In the genomic region with DNA sequence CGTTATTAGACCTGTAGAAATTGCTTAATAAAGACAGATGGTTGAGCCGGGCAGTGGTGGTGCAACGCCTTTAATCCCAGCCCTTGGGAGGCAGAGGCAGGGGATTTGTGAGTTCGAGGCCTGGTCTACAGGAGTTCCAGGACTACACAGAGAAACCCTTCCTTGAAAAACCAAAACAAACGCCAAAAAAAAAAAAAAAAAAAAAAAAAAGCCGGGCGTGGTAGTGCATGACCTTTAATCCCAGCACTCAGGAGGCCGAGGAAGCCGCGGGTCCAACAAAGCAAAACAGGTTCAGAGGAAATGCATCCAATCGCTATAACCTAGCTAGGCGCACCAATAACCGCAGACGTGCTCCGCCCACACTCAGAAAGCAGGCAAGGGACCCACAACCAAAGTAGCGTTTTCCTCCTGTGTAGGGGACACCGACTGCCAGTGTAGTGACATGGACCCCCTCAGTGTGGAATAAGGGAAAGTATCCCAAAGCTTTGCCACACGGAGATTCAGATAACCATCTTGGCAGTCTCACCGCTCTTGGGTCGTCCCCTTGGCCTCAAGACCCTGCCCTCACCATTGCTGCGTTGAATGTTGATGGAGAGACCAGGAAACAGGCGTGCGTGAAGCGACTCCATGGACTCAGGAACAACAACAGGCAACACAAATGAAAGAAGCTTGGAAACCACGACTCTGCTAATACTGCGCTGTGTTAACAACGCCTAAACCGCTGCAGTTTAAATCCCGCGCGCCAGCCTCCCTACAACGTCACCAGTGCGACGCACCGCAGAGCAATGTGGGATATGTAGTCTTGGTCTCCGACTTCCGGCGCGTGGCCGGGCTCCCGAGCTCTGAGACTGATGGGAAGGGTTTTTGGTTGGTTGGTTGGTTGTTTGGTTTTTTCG, we compare ENCODE assay signal across 8 mouse cellular contexts. TPM values are rescaled to one million over a fixed set of nuclear protein-coding genes. Genes with fewer than 3 reads are reported as not detected.
DNase-seq lines count a peak whose midpoint lies in the region; ATAC-seq and TF ChIP-seq lines count a peak whose summit lies in the region.

A gene (minus strand): TSS at position 777 of the 896 bp plus-strand sequence.

- H3K9ac ChIP-seq in CH12.LX (ENCODE audit: insufficient read depth, low read depth), result peak within 1 kb of the TSS; percentile 80
- H3K9ac ChIP-seq in forebrain, embryonic 12.5 days, result peak within 1 kb of the TSS; percentile 71
- peak within 1 kb of the TSS; percentile 68 for H3K9ac ChIP-seq in liver, postnatal 0 days (replicated peaks)
- H3K9ac ChIP-seq in neural tube, embryonic 14.5 days (replicated peaks; ENCODE audit: low read depth, low read length), result peak within 1 kb of the TSS; percentile 44

- peak within 1 kb of the TSS; percentile 85 for H3K4me2 ChIP-seq in CH12.LX (ENCODE audit: insufficient read depth, low read depth, poor library complexity, severe bottlenecking)
- H3K4me2 ChIP-seq in forebrain, embryonic 12.5 days, result peak within 1 kb of the TSS; percentile 56
- H3K4me2 ChIP-seq in liver, postnatal 0 days (ENCODE audit: low read depth, low read length), result peak within 1 kb of the TSS; percentile 85
- H3K4me2 ChIP-seq in neural tube, embryonic 14.5 days (ENCODE audit: low read depth, low read length), result peak within 1 kb of the TSS; percentile 87

- in situ Hi-C loops in CH12.LX (cut with MboI; ENCODE audit: low pct_ligation_motif_present, low pct_unique_long_range_greater_than_20kb, low sequenced_read_pairs), result no loop called here

- peak; percentile 97 for ATAC-seq in forebrain, embryonic 12.5 days (ENCODE audit: low FRiP score)
- ATAC-seq in liver, postnatal 0 days, result peak; percentile 99
- peak; percentile 99 for ATAC-seq in neural tube, embryonic 14.5 days (ENCODE audit: low read depth)

- peak; percentile 92 for DNase-seq in CH12.LX (ENCODE audit: extremely low read depth)
- DNase-seq in c-Kit-positive CD71-positive TER-119-negative erythroid progenitor cells, embryonic 14.5 days (ENCODE audit: low read depth), result peak; percentile 90
- peak; percentile 94 to 96 for DNase-seq in heart, postnatal 10 days
- peak; percentile 58 for DNase-seq in large intestine, adult 2 months (ENCODE audit: low read depth, low spot score)
- peak; percentile 94 for DNase-seq in liver, postnatal 0 days
- DNase-seq in testis, postnatal 10 days (ENCODE audit: low spot score), result peak; percentile 95

- no peak for TF ChIP-seq RAD21 in CH12.LX (IDR thresholded peaks at IDR 0.05; ENCODE audit: low read depth, low read length)

- H3K36me3 ChIP-seq in CH12.LX (replicated peaks in 1 of 2; ENCODE audit: control insufficient read depth in 1 of 2, insufficient read depth in 1 of 2, low read length in 1 of 2), result peaks cover 27 to 29% of the 10 kb centered on the region in 2 experiments
- peaks cover 29% of the 10 kb centered on the region for H3K36me3 ChIP-seq in forebrain, embryonic 12.5 days (replicated peaks)
- H3K36me3 ChIP-seq in liver, postnatal 0 days (replicated peaks; ENCODE audit: insufficient read depth, low read length), result peaks cover 22% of the 10 kb centered on the region
- H3K36me3 ChIP-seq in neural tube, embryonic 14.5 days (ENCODE audit: control insufficient read depth, insufficient read depth, low read length), result no peaks in the 10 kb centered on the region

- H3K27me3 ChIP-seq in CH12.LX (replicated peaks), result no peaks in the 10 kb centered on the region
- 0 out of 2 replicates have a peak, but pooled peaks cover 10% of the 10 kb centered on the region for H3K27me3 ChIP-seq in forebrain, embryonic 12.5 days
- H3K27me3 ChIP-seq in liver, postnatal 0 days (ENCODE audit: insufficient read depth, low read length), result no peaks in the 10 kb centered on the region
- H3K27me3 ChIP-seq in neural tube, embryonic 14.5 days (ENCODE audit: control insufficient read depth, insufficient read depth, low read length), result no peaks in the 10 kb centered on the region

- H3K4me1 ChIP-seq in CH12.LX (ENCODE audit: control insufficient read depth in 1 of 2, insufficient read depth in 2 of 2), result peaks cover 0 to 23% of the 10 kb centered on the region in 2 experiments; a peak in 2 of 4 replicates
- H3K4me1 ChIP-seq in forebrain, embryonic 12.5 days, result peaks cover 13% of the 10 kb centered on the region
- 0 out of 2 replicates have a peak, but pooled peaks cover 5% of the 10 kb centered on the region for H3K4me1 ChIP-seq in liver, postnatal 0 days (ENCODE audit: insufficient read depth)
- H3K4me1 ChIP-seq in neural tube, embryonic 14.5 days (ENCODE audit: control insufficient read depth, insufficient read depth, low read length), result peaks cover 4% of the 10 kb centered on the region; the same call in 1 of the 2 replicates

- peaks cover 21% of the 10 kb centered on the region for H3K79me2 ChIP-seq in CH12.LX (replicated peaks; ENCODE audit: control insufficient read depth, extremely low read depth, insufficient read depth, poor library complexity, severe bottlenecking)

- no peak within 1 kb of the TSS for H3K27ac ChIP-seq in CH12.LX (ENCODE audit: insufficient read depth, low read depth)
- H3K27ac ChIP-seq in forebrain, embryonic 12.5 days, result peak within 1 kb of the TSS; percentile 75
- peak within 1 kb of the TSS; percentile 68; the same call in 1 of the 2 replicates for H3K27ac ChIP-seq in liver, postnatal 0 days (ENCODE audit: low read depth)
- H3K27ac ChIP-seq in neural tube, embryonic 14.5 days (ENCODE audit: low read depth, low read length), result peak within 1 kb of the TSS; percentile 67

- peak within 1 kb of the TSS; percentile 67 to 100 (median 82) for H3K4me3 ChIP-seq in CH12.LX (replicated peaks in 1 of 3; ENCODE audit: low read depth in 2 of 3, low read length in 2 of 3, poor library complexity in 1 of 3)
- H3K4me3 ChIP-seq in forebrain, embryonic 12.5 days (replicated peaks), result peak within 1 kb of the TSS; percentile 72
- peak within 1 kb of the TSS; percentile 74 for H3K4me3 ChIP-seq in liver, postnatal 0 days (ENCODE audit: low read depth, low read length)
- peak within 1 kb of the TSS; percentile 46 for H3K4me3 ChIP-seq in neural tube, embryonic 14.5 days (ENCODE audit: low read depth, low read length)

- peak; percentile 84 for TF ChIP-seq POLR2A in CH12.LX (IDR thresholded peaks at IDR 0.05; ENCODE audit: low read depth, low read length)

- WGBS in forebrain, embryonic 12.5 days, result 1% methylated on average over 42 of the region's 42 CpGs
- 1% methylated on average over 42 of the region's 42 CpGs for WGBS in large intestine, adult 2 months
- WGBS in liver, postnatal 0 days (ENCODE audit: insufficient replicate concordance), result 2% methylated on average over 40 of the region's 42 CpGs
- WGBS in neural tube, embryonic 14.5 days, result 2% methylated on average over 42 of the region's 42 CpGs

- H3K9me3 ChIP-seq in CH12.LX (replicated peaks; ENCODE audit: low read length), result no peaks in the 10 kb centered on the region
- no peaks in the 10 kb centered on the region for H3K9me3 ChIP-seq in forebrain, embryonic 12.5 days
- H3K9me3 ChIP-seq in liver, postnatal 0 days (ENCODE audit: low read length), result no peaks in the 10 kb centered on the region
- H3K9me3 ChIP-seq in neural tube, embryonic 14.5 days (ENCODE audit: control insufficient read depth, low read length), result no peaks in the 10 kb centered on the region

- dilution Hi-C loops in CH12.LX (cut with MboI; ENCODE audit: extremely low pct_ligation_motif_present, extremely low pct_unique_long_range_greater_than_20kb, low sequenced_read_pairs), result no loop called here

- intact Hi-C loops in heart, postnatal 10 days (cut with DNase I), result no loop called here

- TF ChIP-seq CTCF in CH12.LX (conservative IDR thresholded peaks at IDR 0.05 in 1 of 2, IDR thresholded peaks at IDR 0.05 in 1 of 2; ENCODE audit: low read depth in 2 of 2, low read length in 2 of 2), result no peak
- TF ChIP-seq CTCF in liver, postnatal 0 days (IDR thresholded peaks at IDR 0.05; ENCODE audit: low read depth), result no peak

- no peak for TF ChIP-seq EP300 in CH12.LX (IDR thresholded peaks at IDR 0.05; ENCODE audit: low read length)
- peak; percentile 9; the same call in 1 of the 2 replicates for TF ChIP-seq EP300 in liver, postnatal 0 days (IDR thresholded peaks at IDR 0.05; ENCODE audit: low read depth)

TF ChIP-seq in CH12.LX, 34 proteins besides CTCF, POLR2A, EP300 and RAD21 (continues in another document):
- TF ChIP-seq NRF1 (IDR thresholded peaks at IDR 0.05; ENCODE audit: low read depth, low read length), result peak; percentile 41
- peak; percentile 99 for TF ChIP-seq E2F4 (IDR thresholded peaks at IDR 0.05; ENCODE audit: insufficient replicate concordance, low read depth, low read length)
- TF ChIP-seq ZNF384 (IDR thresholded peaks at IDR 0.05; ENCODE audit: low read depth, low read length), result 0 out of 2 replicates have a peak, but pooled peaks have one; percentile 13
- no peak for TF ChIP-seq PAX5 (IDR thresholded peaks at IDR 0.05; ENCODE audit: low read length)
- peak; percentile 81 for TF ChIP-seq MEF2A (IDR thresholded peaks at IDR 0.05; ENCODE audit: borderline replicate concordance, low read depth, low read length)
- TF ChIP-seq MXI1 (IDR thresholded peaks at IDR 0.05; ENCODE audit: low read depth, low read length), result peak; percentile 99
- TF ChIP-seq GABPA (IDR thresholded peaks at IDR 0.05; ENCODE audit: insufficient replicate concordance, low read depth, low read length), result peak; percentile 92; the same call in 1 of the 2 replicates
- peak; percentile 57; the same call in 1 of the 2 replicates for TF ChIP-seq ZMIZ1 (IDR thresholded peaks at IDR 0.05; ENCODE audit: low read depth, low read length)
- TF ChIP-seq USF2 (conservative IDR thresholded peaks at IDR 0.05; ENCODE audit: low read depth, low read length), result no peak
- peak; percentile 64 for TF ChIP-seq NELFE (IDR thresholded peaks at IDR 0.05; ENCODE audit: low read depth, low read length)
- TF ChIP-seq CHD2 (IDR thresholded peaks at IDR 0.05; ENCODE audit: low read length), result peak; percentile 94
- no peak for TF ChIP-seq ZC3H11A (IDR thresholded peaks at IDR 0.05; ENCODE audit: low read depth, low read length)
- TF ChIP-seq JUN (IDR thresholded peaks at IDR 0.05; ENCODE audit: insufficient read depth, low read depth, low read length), result no peak
- TF ChIP-seq TBP (conservative IDR thresholded peaks at IDR 0.05; ENCODE audit: low read depth, low read length), result peak; percentile 72
- no peak for TF ChIP-seq UBTF (IDR thresholded peaks at IDR 0.05; ENCODE audit: low read depth, low read length)
- TF ChIP-seq HCFC1 (IDR thresholded peaks at IDR 0.05; ENCODE audit: low read depth, low read length), result peak; percentile 97
- no peak for TF ChIP-seq MAZ (IDR thresholded peaks at IDR 0.05; ENCODE audit: low read depth, low read length)

RNA-seq across cellular contexts. Expression of the gene that starts here (rescaled TPM):
- 33.9 and 39.6 TPM in 2 replicates for total RNA-seq in CH12.LX (2012; rRNA removed)
- total RNA-seq in CH12.LX (2014; rRNA removed), result 34.0 and 36.8 TPM in 2 replicates
- 40.3 and 43.1 TPM in 2 replicates for polyA plus RNA-seq in CH12.LX (2012; ENCODE audit: insufficient read length, low read depth)
- polyA plus RNA-seq in forebrain, embryonic 12.5 days (2016; fragmentation: Nextera tagmentation; extraction: Ambion mirVana), result 97.4 and 101 TPM in 2 replicates
- 1 to 10 TPM; 5.2 to 8.0 TPM for total RNA-seq in heart, postnatal 10 days (2021)
- 5.8 and 8.1 TPM in 2 replicates for polyA plus RNA-seq in large intestine, adult 2 months (2012; rRNA removed)
- 10.7 and 11.8 TPM in 2 replicates for polyA plus RNA-seq in liver, postnatal 0 days (2015; fragmentation: Nextera tagmentation; extraction: Ambion mirVana)
- 3.5 and 6.0 TPM in 2 replicates for polyA plus RNA-seq in neural tube, embryonic 14.5 days (2014; fragmentation: Nextera tagmentation; extraction: Ambion mirVana)
